Mouse (Mus musculus) CH12.LX (cell line): ENCODE measurements at regions not wholly inside any gene's neighbourhood (a gene's known extent, or its start where the extent isn't known, plus 50 kb on each side); places are given as distances from the start of the nearest gene placed in this dataset.

ENCODE experiments used
- CTCF ChIP-seq, 2 experiments: IDR thresholded peaks in 1 of 2; conservative IDR thresholded peaks in 1 of 2; 2 replicates each; pipeline ENCODE4 v1.5.1; 2011 to 2012; ENCODE audit warnings: low read depth in 2 of 2, low read length in 2 of 2, improper control_type of control experiment in 1 of 2, inconsistent platforms in 1 of 2, mild to moderate bottlenecking in 1 of 2, moderate library complexity in 1 of 2
- POLR2A ChIP-seq: IDR thresholded peaks from 2 replicates; pipeline ENCODE4 v1.6.1; 2011; ENCODE audit warnings: low read depth, mild to moderate bottlenecking, improper control_type of control experiment, low read length
- USF1 ChIP-seq: IDR thresholded peaks from 2 replicates; pipeline ENCODE4 v1.6.1; 2014; ENCODE audit warnings: low read depth, mild to moderate bottlenecking, inconsistent platforms, low read length, improper control_type of control experiment

DNA sequence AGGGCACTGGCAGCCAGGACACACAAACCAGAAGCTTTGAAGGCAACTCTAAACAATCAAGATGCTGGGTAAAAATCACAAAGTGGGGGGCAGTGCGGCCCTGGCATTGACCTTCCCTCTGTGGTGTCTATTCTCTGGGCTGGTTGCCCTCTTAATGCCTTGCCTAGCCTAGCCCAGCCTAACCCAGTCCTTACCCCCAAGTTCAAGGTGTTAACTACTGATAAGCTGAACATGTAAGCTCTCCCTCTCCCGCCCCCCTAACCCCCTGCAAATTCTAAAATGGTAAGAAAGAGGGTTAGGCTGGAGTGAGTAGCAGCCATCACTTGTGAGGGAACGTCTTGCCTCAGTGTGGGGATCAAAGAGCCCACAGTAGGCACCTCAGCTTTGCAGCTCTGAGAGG, 76.9 kb upstream of the Trim2 start:
- no peak for TF ChIP-seq USF1
- TF ChIP-seq CTCF (conservative IDR thresholded peaks at IDR 0.05 in 1 of 2, IDR thresholded peaks at IDR 0.05 in 1 of 2; ENCODE audit: low read depth in 2 of 2, low read length in 2 of 2) = no peak
- TF ChIP-seq POLR2A = no peak
